Mouse (Mus musculus): Measurements from ENCODE around the gene Olfr267. TPM values are rescaled to one million over a fixed set of nuclear protein-coding genes. Genes with fewer than 3 reads are reported as not detected.

The Olfr267 gene
- not detected for polyA plus RNA-seq (2021)

GRCm38 (mm10) chr4:58787616-58788015 is at the start of gene Olfr267:
Gene Olfr267, minus strand, starts transcription at chr4:58787716.
- ChIA-PET POLR2A (no interaction called here), CTCF (no interaction called here)
- ATAC-seq (no peak), DNase-seq (ENCODE audit: low read depth, low spot score) (no peak)
- no peaks in the 10 kb centered on the region for H3K27me3 ChIP-seq
- in situ Hi-C loops (cut with MboI; ENCODE audit: low pct_unique_long_range_greater_than_20kb) = no loop called here
- no peak for TF ChIP-seq CTCF (IDR thresholded peaks at IDR 0.05)

GRCm38 (mm10) chr4:58832908-58833307 is 45.4 kb upstream of the Olfr267 start:
- DNase-seq (ENCODE audit: low read depth, low spot score) = no peak
- no peak for TF ChIP-seq CTCF (IDR thresholded peaks at IDR 0.05)
- POLR2A ChIA-PET = no interaction called here
- ATAC-seq = no peak
- in situ Hi-C loops (cut with MboI; ENCODE audit: low pct_unique_long_range_greater_than_20kb) = no loop called here
- no peaks in the 10 kb centered on the region for H3K27me3 ChIP-seq
- CTCF ChIA-PET = interaction anchor here (1.5 kb wide), 1 partner anchor 21 kb away, joined by 3 read pairs; no protein-coding TSS in a partner anchor

GRCm38 (mm10) chr4:58825921-58826320 is 38.4 kb upstream of the Olfr267 start:
- CTCF ChIA-PET = no interaction called here

GRCm38 (mm10) chr4:58786659-58787058 is 857 bp downstream of the Olfr267 start:
- DNase-seq (ENCODE audit: low read depth, low spot score) = no peak
- ChIA-PET CTCF (no interaction called here), POLR2A (no interaction called here)
- no peaks in the 10 kb centered on the region for H3K27me3 ChIP-seq
- TF ChIP-seq CTCF (IDR thresholded peaks at IDR 0.05) = no peak
- in situ Hi-C loops (cut with MboI; ENCODE audit: low pct_unique_long_range_greater_than_20kb) = no loop called here
- ATAC-seq = no peak

More at GRCm38 (mm10) chr4:58825921-58826320, 38.4 kb upstream of the Olfr267 start:
- DNase-seq (ENCODE audit: low read depth, low spot score) (peak; percentile 77), ATAC-seq (peak; percentile 88)
- no peak for TF ChIP-seq CTCF (IDR thresholded peaks at IDR 0.05)
- in situ Hi-C loops (cut with MboI; ENCODE audit: low pct_unique_long_range_greater_than_20kb) = no loop called here
- no peaks in the 10 kb centered on the region for H3K27me3 ChIP-seq
- POLR2A ChIA-PET = no interaction called here

- no peak for TF ChIP-seq CTCF (IDR thresholded peaks at IDR 0.05)
- ChIA-PET POLR2A (interaction anchor here (1.1 kb wide), 1 partner anchor 196 kb away, joined by 3 read pairs; no protein-coding TSS in a partner anchor), CTCF (no interaction called here)
- H3K27me3 ChIP-seq = no peaks in the 10 kb centered on the region
- DNase-seq (ENCODE audit: low read depth, low spot score) = no peak
- ATAC-seq = no peak
- in situ Hi-C loops (cut with MboI; ENCODE audit: low pct_unique_long_range_greater_than_20kb) = no loop called here
Observed at GRCm38 (mm10) chr4:58763417-58763816, 24.1 kb downstream of the Olfr267 start.

GRCm38 (mm10) chr4:58749510-58749909 is 38.0 kb downstream of the Olfr267 start:
- no peak for DNase-seq (ENCODE audit: low read depth, low spot score)
- POLR2A ChIA-PET = no interaction called here

GRCm38 (mm10) chr4:58749101-58749500 is 38.4 kb downstream of the Olfr267 start:
- DNase-seq (ENCODE audit: low read depth, low spot score) (no peak), ATAC-seq (no peak)
- CTCF ChIA-PET = no interaction called here
- no peak for TF ChIP-seq CTCF (IDR thresholded peaks at IDR 0.05)
- H3K27me3 ChIP-seq = no peaks in the 10 kb centered on the region
- POLR2A ChIA-PET = no interaction called here
- in situ Hi-C loops (cut with MboI; ENCODE audit: low pct_unique_long_range_greater_than_20kb) = loop anchor here (5.0 to 10.0 kb wide), 5 partner anchors 124 to 664 kb away; no protein-coding TSS in a partner anchor

More at GRCm38 (mm10) chr4:58749510-58749909, 38.0 kb downstream of the Olfr267 start:
- no peak for TF ChIP-seq CTCF (IDR thresholded peaks at IDR 0.05)
- H3K27me3 ChIP-seq = no peaks in the 10 kb centered on the region
- CTCF ChIA-PET = no interaction called here
- ATAC-seq = no peak
- in situ Hi-C loops (cut with MboI; ENCODE audit: low pct_unique_long_range_greater_than_20kb) = loop anchor here (5.0 to 10.0 kb wide), 5 partner anchors 125 to 665 kb away; no protein-coding TSS in a partner anchor

GRCm38 (mm10) chr4:58745583-58746222 is 41.8 kb downstream of the Olfr267 start:
- H3K27me3 ChIP-seq = no peaks in the 10 kb centered on the region
- ChIA-PET CTCF (no interaction called here), POLR2A (no interaction called here)
- ATAC-seq = no peak
- DNase-seq (ENCODE audit: low read depth, low spot score) = no peak
- in situ Hi-C loops (cut with MboI; ENCODE audit: low pct_unique_long_range_greater_than_20kb) = loop anchor here (5.0 to 10.0 kb wide), 5 partner anchors 121 to 661 kb away; no protein-coding TSS in a partner anchor
- no peak for TF ChIP-seq CTCF (IDR thresholded peaks at IDR 0.05)

- POLR2A ChIA-PET = no interaction called here
- TF ChIP-seq CTCF (IDR thresholded peaks at IDR 0.05) = no peak
- no peak for ATAC-seq
- H3K27me3 ChIP-seq = no peaks in the 10 kb centered on the region
- DNase-seq (ENCODE audit: low read depth, low spot score) = no peak
- CTCF ChIA-PET = no interaction called here
- in situ Hi-C loops (cut with MboI; ENCODE audit: low pct_unique_long_range_greater_than_20kb) = no loop called here
Observed at GRCm38 (mm10) chr4:58736867-58737633, 50.5 kb downstream of the Olfr267 start.

Other genes starting within 250 kb of the Olfr267 start
- gene Lpar1, start 233.8 kb downstream of the Olfr267 start, polyA plus RNA-seq (2021) = 2.7 TPM
- gene Ecpas, start 125.0 kb upstream of the Olfr267 start, polyA plus RNA-seq (2021) = 37.8 TPM
- 0.44 TPM for gene Zkscan16, start 155.9 kb upstream of the Olfr267 start, polyA plus RNA-seq (2021)
- 13.5 TPM for gene Ptgr1, start 199.4 kb upstream of the Olfr267 start, polyA plus RNA-seq (2021)
- 7.7 TPM for gene Dnajc25, start 207.3 kb upstream of the Olfr267 start, polyA plus RNA-seq (2021)
- gene Gm20503, start 215.5 kb upstream of the Olfr267 start, polyA plus RNA-seq (2021) = 2.2 TPM
- gene Gng10, start 247.4 kb upstream of the Olfr267 start, polyA plus RNA-seq (2021) = 50.4 TPM